ENCODE assay signal across 15 mouse cellular contexts in genomic region chr11:72010940-72011722, GRCm38 (mm10). TPM values are rescaled to one million over a fixed set of nuclear protein-coding genes. Genes with fewer than 3 reads are reported as not detected.
A peak's percentile ranks its signal among the peaks of the same experiment; 100 is the strongest.
DNase-seq lines count a peak whose midpoint lies in the region; ATAC-seq lines count a peak whose summit lies in the region.
"Had no signal": no experiment of that assay in that cellular context is flagged by ENCODE, and none has a peak within 500 bp of the region (broad histone marks: within the 10 kb centered on the region; RNA-seq: fewer than 3 reads in every experiment).

No protein-coding gene starts in this region.

- no peaks in the 10 kb centered on the region for H3K27me3 ChIP-seq in forebrain, embryonic 16.5 days (replicated peaks; ENCODE audit: control insufficient read depth, insufficient read depth, low read length)
- H3K27me3 ChIP-seq in midbrain, embryonic 14.5 days (ENCODE audit: control insufficient read depth, insufficient read depth, low read length): no peaks in the 10 kb centered on the region

- ATAC-seq in CD4-positive, CD25-positive, alpha-beta regulatory T cell, adult 4 months: peak; percentile 58
- peak; percentile 72 for ATAC-seq in forebrain, embryonic 16.5 days
- ATAC-seq in midbrain, embryonic 14.5 days (ENCODE audit: low FRiP score, low TSS enrichment): no peak

- H3K9ac ChIP-seq in forebrain, embryonic 16.5 days (replicated peaks; ENCODE audit: low read depth, low read length): 0 out of 2 replicates have a peak overlapping the region, but pooled peaks have one; percentile 34
- 0 out of 2 replicates have a peak overlapping the region, but pooled peaks have one; percentile 18 for H3K9ac ChIP-seq in midbrain, embryonic 14.5 days (replicated peaks; ENCODE audit: low read length)

- no peak overlapping the region for H3K4me3 ChIP-seq in forebrain, embryonic 16.5 days (replicated peaks; ENCODE audit: low read length)
- H3K4me3 ChIP-seq in midbrain, embryonic 14.5 days (replicated peaks; ENCODE audit: low read depth, low read length): no peak overlapping the region
- H3K4me3 ChIP-seq: erythroblast, embryonic 14.5 days; heart, adult 2 months; limb, embryonic 10.5 days; myocyte had no signal

- H3K4me2 ChIP-seq in forebrain, embryonic 16.5 days (ENCODE audit: low read length): peak overlapping the region; percentile 24; the same call in 1 of the 2 replicates
- peak overlapping the region; percentile 19; the same call in 1 of the 2 replicates for H3K4me2 ChIP-seq in midbrain, embryonic 14.5 days (ENCODE audit: low read length)

- 24% methylated on average over 9 of the region's 9 CpGs for WGBS in forebrain, embryonic 16.5 days
- 29% methylated on average over 9 of the region's 9 CpGs for WGBS in midbrain, embryonic 14.5 days

- H3K36me3 ChIP-seq in forebrain, embryonic 16.5 days (ENCODE audit: control insufficient read depth, insufficient read depth): no peaks in the 10 kb centered on the region
- H3K36me3 ChIP-seq in midbrain, embryonic 14.5 days (ENCODE audit: control insufficient read depth, insufficient read depth, low read length): no peaks in the 10 kb centered on the region
- H3K36me3 ChIP-seq: limb, embryonic 10.5 days had no signal

- peak; percentile 22 for DNase-seq in CD4-positive helper T cell, adult 2 months (ENCODE audit: low read depth, low spot score)
- DNase-seq in midbrain, embryonic 14.5 days: peak; percentile 62
- no peak for DNase-seq in gastrocnemius, postnatal 4 days (ENCODE audit: low spot score in 2 of 2)
- DNase-seq in natural killer cell, adult 2 months (ENCODE audit: low spot score in 2 of 2): no peak
- DNase-seq in lung, postnatal 14 days: no peak
- DNase-seq: adrenal gland, postnatal 14 days; cerebellum, adult 9-11 months; heart, adult 2 months; heart, postnatal 4 days; lung, adult 2 months had no signal

- H3K9me3 ChIP-seq in forebrain, embryonic 16.5 days (ENCODE audit: control insufficient read depth, low read length): no peaks in the 10 kb centered on the region
- no peaks in the 10 kb centered on the region for H3K9me3 ChIP-seq in midbrain, embryonic 14.5 days (ENCODE audit: control insufficient read depth, low read length)
- H3K9me3 ChIP-seq: limb, embryonic 10.5 days had no signal

- H3K4me1 ChIP-seq in forebrain, embryonic 16.5 days (replicated peaks; ENCODE audit: control insufficient read depth, insufficient read depth, low read length): peaks cover 32% of the 10 kb centered on the region
- H3K4me1 ChIP-seq in midbrain, embryonic 14.5 days (ENCODE audit: control insufficient read depth, insufficient read depth, low read length): peaks cover 24% of the 10 kb centered on the region

- peak overlapping the region; percentile 80 for H3K27ac ChIP-seq in forebrain, embryonic 16.5 days (ENCODE audit: low read length)
- peak overlapping the region; percentile 70 for H3K27ac ChIP-seq in midbrain, embryonic 14.5 days (replicated peaks; ENCODE audit: low read depth, low read length)
- H3K27ac ChIP-seq: heart, adult 2 months; limb, embryonic 10.5 days had no signal

RNA-seq across cellular contexts. Expression of gene Aipl1, which starts 26.2 kb away (rescaled TPM):
- not detected for polyA plus RNA-seq in CD4-positive, CD25-positive, alpha-beta regulatory T cell, adult 4 months (2017; shearing (Covaris generic))
- polyA plus RNA-seq in forebrain, embryonic 16.5 days (2015; fragmentation: Nextera tagmentation; extraction: Ambion mirVana): 0.11 and 0.27 TPM in 2 replicates
- 0.23 and 0.29 TPM in 2 replicates for polyA plus RNA-seq in midbrain, embryonic 14.5 days (2014; fragmentation: Nextera tagmentation; extraction: Ambion mirVana)
- total RNA-seq in gastrocnemius, postnatal 4 days (2021): under 1 TPM; 0.26 to 0.29 TPM
- total RNA-seq: heart, adult 2 months had no signal

RNA-seq across cellular contexts. Expression of gene Pimreg, which starts 30.7 kb away (rescaled TPM):
- 1 to 10 TPM; 1.8 to 5.1 TPM for polyA plus RNA-seq in CD4-positive, CD25-positive, alpha-beta regulatory T cell, adult 4 months (2017; shearing (Covaris generic))
- 64.1 and 80.3 TPM in 2 replicates for polyA plus RNA-seq in forebrain, embryonic 16.5 days (2015; fragmentation: Nextera tagmentation; extraction: Ambion mirVana)
- polyA plus RNA-seq in midbrain, embryonic 14.5 days (2014; fragmentation: Nextera tagmentation; extraction: Ambion mirVana): 26.5 and 39.3 TPM in 2 replicates
- total RNA-seq in gastrocnemius, postnatal 4 days (2021): 10 to 100 TPM; 21.3 to 30.0 TPM

Comparison
In these comparisons a context has a peak if more than half of its experiments do, and no peak if none do; other contexts are left out.
1. DNase-seq: peak in CD4-positive helper T cell, adult 2 months (single experiment) and midbrain, embryonic 14.5 days (single experiment); none in gastrocnemius, postnatal 4 days (0 of 2), natural killer cell, adult 2 months (0 of 2) and lung, postnatal 14 days (single experiment).